Mouse (Mus musculus) layer of hippocampus, adult 2 months (tissue): ENCODE measurements at regions not wholly inside any gene's neighbourhood (a gene's known extent, or its start where the extent isn't known, plus 50 kb on each side); places are given as distances from the start of the nearest gene placed in this dataset.
A peak's percentile ranks its signal among the peaks of the same experiment; 100 is the strongest.

Source experiments
- DNase-seq, 2 experiments: peaks; one replicate each; pipeline ENCODE4 v3.0.0; 2022; ENCODE audit warnings: low spot score in 2 of 2
- H3K27ac ChIP-seq: fragments of 200-600 bp; 2 replicates; pipeline ENCODE4 v1.8.1; 2022
- H3K4me3 ChIP-seq: fragments of 200-600 bp; 2 replicates; pipeline ENCODE4 v1.8.1; 2022; ENCODE audit warnings: mild to moderate bottlenecking
- CTCF ChIP-seq: fragments of 200-600 bp; conservative IDR thresholded peaks from 2 replicates; pipeline ENCODE4 v1.8.1; 2022; ENCODE audit warnings: antibody characterized with exemption, mild to moderate bottlenecking, moderate library complexity
- microRNA-seq, 2 experiments: library from miRNA; unstranded; fragments of <30 nt; microRNA quantifications; one replicate each; pipeline ENCODE4 v1.2.0; 2021

DNA sequence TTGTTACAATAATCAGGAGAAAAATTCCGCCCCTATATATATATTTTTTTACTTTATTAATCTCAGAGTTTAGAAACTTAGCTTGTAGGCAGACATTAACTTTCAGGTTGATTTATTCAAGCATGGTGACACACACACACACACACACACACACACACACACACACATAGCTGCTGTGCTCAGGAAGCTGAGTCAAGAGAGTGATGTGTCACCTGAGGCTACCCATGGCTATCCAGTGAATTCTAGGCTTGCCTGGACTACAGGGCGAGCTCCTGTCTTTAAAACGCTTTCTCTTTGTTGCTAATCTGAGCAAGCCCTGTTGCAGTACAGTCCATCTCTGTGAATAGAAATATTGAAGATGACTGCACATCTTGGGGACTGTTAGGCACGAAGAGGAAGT lies 64.4 kb upstream of the Mkln1 start:
- Histone ChIP-seq H3K27ac (no peak overlapping the region), H3K4me3 (no peak overlapping the region)
- TF ChIP-seq CTCF: no peak
- no peak for DNase-seq

DNA sequence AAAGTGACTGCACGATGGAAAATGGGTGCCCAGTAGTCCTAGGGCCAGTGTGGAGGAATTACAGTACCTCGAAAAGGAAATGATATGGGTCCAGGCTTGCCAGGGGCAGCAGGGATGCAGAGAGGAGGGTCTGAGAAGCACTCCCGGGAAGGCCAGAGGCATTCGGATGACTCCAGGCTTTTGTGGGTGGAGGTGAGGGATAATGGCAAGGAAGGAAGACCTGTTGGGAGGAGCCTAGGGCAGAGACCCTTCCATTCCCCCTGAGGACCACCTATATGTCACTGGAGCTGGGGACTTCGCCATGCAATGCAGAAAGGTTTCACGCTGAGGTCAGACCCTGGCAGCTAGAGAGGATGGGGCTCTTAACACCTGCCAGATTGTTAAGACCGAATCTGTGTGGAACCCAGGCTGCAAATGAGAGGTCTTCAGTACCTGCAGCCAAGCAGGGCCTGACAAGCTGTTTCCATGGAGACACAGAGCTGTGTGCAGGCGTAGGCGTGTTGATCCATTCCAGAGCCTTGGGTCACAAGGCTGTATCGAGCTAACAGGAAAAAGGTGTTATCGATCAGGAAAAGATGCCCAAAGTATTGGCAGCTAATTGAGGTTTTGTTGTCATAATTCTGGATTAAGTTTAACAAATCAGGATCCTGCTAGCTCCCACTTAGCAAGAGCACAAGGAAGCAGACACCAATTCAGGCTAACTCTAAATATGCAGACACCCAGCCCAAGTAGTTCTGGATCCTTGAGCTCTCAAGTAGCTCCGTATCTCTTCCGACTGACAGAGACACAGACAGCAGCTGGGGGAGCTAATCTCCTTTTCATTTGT lies 59.2 kb upstream of the Mkln1 start:
- H3K27ac ChIP-seq: peak overlapping the region; percentile 78
- DNase-seq: peak; percentile 26 to 30
- no peak for TF ChIP-seq CTCF
- H3K4me3 ChIP-seq: no peak overlapping the region

DNA sequence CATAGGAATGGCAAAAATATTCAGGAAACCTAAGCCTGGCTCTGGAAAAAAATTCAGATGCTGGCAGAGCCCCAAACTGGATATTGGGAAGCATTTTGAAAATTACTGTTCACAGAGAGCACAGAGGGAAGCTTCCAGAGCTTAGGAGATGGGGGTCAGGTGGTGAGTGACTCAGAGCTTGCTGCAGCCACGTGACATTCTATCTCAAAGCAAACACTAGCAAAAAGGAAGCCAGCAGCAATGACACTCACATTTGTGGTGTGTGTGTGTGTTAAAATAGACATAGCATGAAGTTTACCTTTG lies 58.6 kb upstream of the Mkln1 start:
- DNase-seq: peak in 1 of 2 experiments; percentile 37
- H3K4me3 ChIP-seq: no peak overlapping the region
- peak overlapping the region; percentile 78 for H3K27ac ChIP-seq
- no peak for TF ChIP-seq CTCF

DNA sequence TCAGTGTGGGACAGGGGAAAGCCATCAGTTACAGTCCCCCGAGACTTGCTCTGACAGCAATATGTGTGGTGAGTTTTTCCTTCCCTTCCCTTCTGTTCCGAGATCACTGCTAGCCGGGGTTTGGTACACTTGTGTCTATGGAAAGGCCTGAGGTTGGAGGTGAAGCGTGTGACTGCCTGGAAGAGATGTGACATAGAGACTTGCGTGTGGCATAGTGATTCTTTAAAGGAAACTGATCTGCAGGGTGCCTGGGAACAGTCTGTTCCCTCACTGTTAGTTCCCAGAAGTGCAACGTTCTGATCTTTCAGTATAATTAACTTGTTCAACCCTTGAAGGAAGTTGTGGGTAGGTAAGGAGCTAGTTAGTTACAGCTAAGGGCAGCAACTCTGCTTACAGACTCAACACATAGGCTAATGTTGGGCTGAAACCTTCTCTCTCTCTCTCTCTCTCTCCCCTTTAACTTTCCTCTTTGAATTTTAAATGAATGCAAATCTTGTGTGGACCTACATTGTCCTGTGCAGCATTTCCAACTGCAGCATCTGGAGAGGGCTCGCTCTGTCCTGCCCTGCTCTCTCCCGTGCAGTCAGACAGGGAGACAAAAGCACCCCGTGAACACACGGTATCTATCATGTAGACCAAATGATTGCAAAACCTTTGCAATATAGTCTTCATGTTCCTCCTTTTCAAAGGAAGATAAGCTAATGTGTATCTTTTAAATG lies 53.0 kb upstream of the Mkln1 start:
- H3K27ac ChIP-seq: no peak overlapping the region
- DNase-seq: no peak
- no peak for TF ChIP-seq CTCF
- no peak overlapping the region for H3K4me3 ChIP-seq

DNA sequence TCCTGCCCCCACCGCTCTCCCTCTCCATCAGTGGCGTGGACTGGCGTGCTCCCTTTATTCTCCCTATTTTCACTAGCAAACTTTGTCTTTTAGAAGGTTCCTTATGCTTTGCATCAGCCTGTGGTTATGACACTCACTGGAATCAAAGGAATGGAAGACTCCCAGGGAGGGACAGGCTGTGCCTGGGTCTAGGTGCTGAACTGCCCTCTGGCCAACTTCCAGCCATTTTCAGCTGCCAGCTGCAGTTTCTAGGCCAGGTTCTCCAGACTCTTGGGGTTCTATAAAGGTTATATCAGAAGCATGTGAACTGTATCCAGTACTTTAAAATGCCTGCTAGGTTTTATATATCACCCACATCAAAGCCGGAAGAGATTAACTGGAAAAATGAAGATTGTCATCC lies 50.2 kb upstream of the Mkln1 start:
- no peak for TF ChIP-seq CTCF
- no peak for DNase-seq
- H3K4me3 ChIP-seq: no peak overlapping the region
- H3K27ac ChIP-seq: no peak overlapping the region

Small RNA genes in the stretch of these regions (microRNA-seq; reads per million reads assigned to microRNA genes)
- gene Mir29a (12,660 to 17,038 reads per million in 2 experiments), gene Mir29b-1 (33.9 to 60.6 reads per million in 2 experiments)
